Mouse (Mus musculus): ENCODE results near the gene Aplp2. TPM values are rescaled to one million over a fixed set of nuclear protein-coding genes. Genes with fewer than 3 reads are reported as not detected.

Gene Aplp2
- polyA plus RNA-seq, 1 experiment from 2014 or later = 220 TPM

DNA sequence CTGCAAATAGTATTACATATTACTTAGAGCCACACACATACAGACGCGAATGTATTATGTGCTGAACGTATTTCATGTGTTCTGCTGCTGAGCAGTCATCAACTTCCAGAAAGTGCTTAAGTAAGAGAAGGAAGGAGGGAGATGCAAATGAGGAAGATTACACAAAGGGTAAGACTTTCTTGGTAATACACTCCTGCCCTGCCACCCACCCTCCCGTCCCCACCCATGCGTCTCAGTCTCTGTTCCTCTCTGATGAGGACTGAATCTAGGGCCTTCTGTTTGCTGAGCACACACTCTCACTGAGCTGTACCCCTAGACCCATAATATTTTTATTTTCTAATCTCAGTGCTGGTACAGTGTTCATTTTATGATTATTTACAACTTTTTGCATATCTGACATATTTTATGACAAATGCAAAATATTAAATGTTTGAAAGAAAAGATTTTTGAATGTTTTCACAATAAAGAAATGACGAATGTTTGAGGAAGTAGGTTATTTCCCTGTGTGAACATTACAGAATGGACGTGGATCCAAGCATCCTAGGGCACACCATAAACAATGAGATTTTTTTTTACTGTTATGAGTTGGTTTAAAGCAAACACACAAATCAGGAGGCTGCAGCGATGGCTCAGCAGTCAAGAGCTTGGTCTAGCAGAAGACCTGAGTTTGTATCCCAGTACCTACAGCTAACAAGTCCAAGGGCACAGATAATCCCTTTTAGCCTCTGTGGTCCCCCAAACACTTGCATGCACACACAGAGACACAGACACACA lies 36.0 kb upstream of the Aplp2 start:
- H3K9me3 ChIP-seq (ENCODE audit: control insufficient read depth, low read length) = no peaks in the 10 kb centered on the region
- H3K36me3 ChIP-seq (ENCODE audit: control insufficient read depth, insufficient read depth, low read length) = no peaks in the 10 kb centered on the region
- H3K9ac ChIP-seq (ENCODE audit: low read length) = no peak overlapping the region
- no peaks in the 10 kb centered on the region for H3K4me1 ChIP-seq (replicated peaks; ENCODE audit: control insufficient read depth, insufficient read depth, low read length)
- no peak overlapping the region for H3K27ac ChIP-seq (ENCODE audit: low read depth)
- 59% methylated on average over 8 of the region's 8 CpGs for whole genome bisulfite sequencing
- H3K4me3 ChIP-seq (ENCODE audit: low read depth, low read length) = no peak overlapping the region
- no peak overlapping the region for H3K4me2 ChIP-seq (ENCODE audit: low read length)
- H3K27me3 ChIP-seq (replicated peaks; ENCODE audit: control insufficient read depth, insufficient read depth, low read length) = no peaks in the 10 kb centered on the region
- ATAC-seq (replicated peaks; ENCODE audit: low FRiP score, low TSS enrichment, low read depth) (no peak), DNase-seq (ENCODE audit: low spot score) (no peak)

DNA sequence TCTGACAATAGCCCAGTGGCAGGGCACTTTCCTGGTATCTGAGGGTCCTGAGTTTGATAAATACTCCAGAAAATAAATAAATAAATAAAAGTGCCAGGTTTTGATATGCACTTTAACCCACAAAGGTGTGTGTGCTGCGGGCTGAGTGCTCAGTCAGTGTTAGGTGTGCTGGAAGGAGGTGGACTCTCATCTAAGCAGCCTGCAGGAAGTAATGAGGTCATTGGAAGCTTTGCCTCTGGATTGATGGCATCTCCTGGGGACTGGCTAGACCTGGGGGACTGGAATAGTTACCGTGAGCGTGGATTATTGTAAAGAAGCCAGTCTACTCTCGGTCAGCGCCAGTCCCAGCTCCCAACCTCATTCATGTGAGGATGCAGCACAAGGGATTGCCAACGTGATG lies 34.8 kb upstream of the Aplp2 start:
- Histone ChIP-seq H3K27me3 (replicated peaks; ENCODE audit: control insufficient read depth, insufficient read depth, low read length) (no peaks in the 10 kb centered on the region), H3K9me3 (ENCODE audit: control insufficient read depth, low read length) (no peaks in the 10 kb centered on the region), H3K9ac (ENCODE audit: low read length) (no peak overlapping the region), H3K4me3 (ENCODE audit: low read depth, low read length) (no peak overlapping the region), H3K27ac (ENCODE audit: low read depth) (no peak overlapping the region), H3K4me1 (replicated peaks; ENCODE audit: control insufficient read depth, insufficient read depth, low read length) (no peaks in the 10 kb centered on the region), H3K4me2 (ENCODE audit: low read length) (no peak overlapping the region), H3K36me3 (ENCODE audit: control insufficient read depth, insufficient read depth, low read length) (no peaks in the 10 kb centered on the region)
- 48% methylated on average over 6 of the region's 6 CpGs for WGBS
- DNase-seq (ENCODE audit: low spot score) (no peak), ATAC-seq (replicated peaks; ENCODE audit: low FRiP score, low TSS enrichment, low read depth) (peak; percentile 60)

DNA sequence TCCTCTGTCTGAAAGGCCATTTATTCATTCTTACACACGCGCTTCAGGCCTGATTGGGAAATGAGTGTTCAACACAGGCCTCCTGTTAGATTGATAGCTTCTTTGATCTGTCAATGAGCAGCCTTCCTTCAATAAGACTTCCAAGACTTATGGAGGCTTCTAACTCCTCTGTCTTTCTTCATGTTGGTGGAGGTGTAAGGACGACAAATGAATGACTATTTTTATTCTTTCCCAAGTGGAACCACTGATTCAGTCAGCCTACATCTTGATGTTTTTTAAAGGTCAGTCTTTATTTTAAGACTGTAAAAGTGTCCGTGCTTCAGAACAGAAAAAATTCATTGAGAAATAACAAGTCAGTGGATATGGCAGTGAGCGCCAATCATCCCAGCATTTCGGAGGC lies 33.4 kb upstream of the Aplp2 start:
- no peaks in the 10 kb centered on the region for H3K9me3 ChIP-seq (ENCODE audit: control insufficient read depth, low read length)
- no peaks in the 10 kb centered on the region for H3K36me3 ChIP-seq (ENCODE audit: control insufficient read depth, insufficient read depth, low read length)
- H3K4me3 ChIP-seq (ENCODE audit: low read depth, low read length) = no peak overlapping the region
- WGBS = 86% methylated on average over 6 of the region's 6 CpGs
- H3K27ac ChIP-seq (ENCODE audit: low read depth) = no peak overlapping the region
- ATAC-seq (replicated peaks; ENCODE audit: low FRiP score, low TSS enrichment, low read depth) = no peak
- H3K4me2 ChIP-seq (ENCODE audit: low read length) = no peak overlapping the region
- no peak overlapping the region for H3K9ac ChIP-seq (ENCODE audit: low read length)
- no peak for DNase-seq (ENCODE audit: low spot score)
- no peaks in the 10 kb centered on the region for H3K27me3 ChIP-seq (replicated peaks; ENCODE audit: control insufficient read depth, insufficient read depth, low read length)
- H3K4me1 ChIP-seq (replicated peaks; ENCODE audit: control insufficient read depth, insufficient read depth, low read length) = no peaks in the 10 kb centered on the region

DNA sequence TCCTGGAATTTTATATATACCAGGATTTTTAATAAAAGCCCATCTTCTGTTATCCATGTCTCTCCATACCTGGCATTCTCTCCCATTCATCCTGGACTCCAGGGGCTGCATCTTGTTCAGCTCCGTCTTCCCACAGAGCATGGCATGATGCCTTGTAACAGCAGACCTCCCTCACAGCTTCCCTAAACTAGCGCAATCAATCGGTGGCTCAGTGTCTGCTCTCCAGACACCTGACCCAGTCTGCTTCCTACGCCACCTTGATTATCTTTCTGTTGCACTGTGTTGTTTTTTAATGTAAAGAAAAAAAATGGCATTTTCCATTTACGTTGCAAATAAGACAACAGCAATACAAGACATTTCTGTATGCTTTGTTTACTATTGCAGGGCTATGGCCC lies 32.3 kb upstream of the Aplp2 start:
- no peak for DNase-seq (ENCODE audit: low spot score)
- Histone ChIP-seq H3K27ac (ENCODE audit: low read depth) (no peak overlapping the region), H3K36me3 (ENCODE audit: control insufficient read depth, insufficient read depth, low read length) (no peaks in the 10 kb centered on the region), H3K4me1 (replicated peaks; ENCODE audit: control insufficient read depth, insufficient read depth, low read length) (no peaks in the 10 kb centered on the region), H3K27me3 (replicated peaks; ENCODE audit: control insufficient read depth, insufficient read depth, low read length) (no peaks in the 10 kb centered on the region), H3K4me2 (ENCODE audit: low read length) (no peak overlapping the region), H3K9me3 (ENCODE audit: control insufficient read depth, low read length) (no peaks in the 10 kb centered on the region), H3K9ac (ENCODE audit: low read length) (no peak overlapping the region), H3K4me3 (ENCODE audit: low read depth, low read length) (no peak overlapping the region)
- no peak for ATAC-seq (replicated peaks; ENCODE audit: low FRiP score, low TSS enrichment, low read depth)
- WGBS = 66% methylated on average over 5 of the region's 5 CpGs

DNA sequence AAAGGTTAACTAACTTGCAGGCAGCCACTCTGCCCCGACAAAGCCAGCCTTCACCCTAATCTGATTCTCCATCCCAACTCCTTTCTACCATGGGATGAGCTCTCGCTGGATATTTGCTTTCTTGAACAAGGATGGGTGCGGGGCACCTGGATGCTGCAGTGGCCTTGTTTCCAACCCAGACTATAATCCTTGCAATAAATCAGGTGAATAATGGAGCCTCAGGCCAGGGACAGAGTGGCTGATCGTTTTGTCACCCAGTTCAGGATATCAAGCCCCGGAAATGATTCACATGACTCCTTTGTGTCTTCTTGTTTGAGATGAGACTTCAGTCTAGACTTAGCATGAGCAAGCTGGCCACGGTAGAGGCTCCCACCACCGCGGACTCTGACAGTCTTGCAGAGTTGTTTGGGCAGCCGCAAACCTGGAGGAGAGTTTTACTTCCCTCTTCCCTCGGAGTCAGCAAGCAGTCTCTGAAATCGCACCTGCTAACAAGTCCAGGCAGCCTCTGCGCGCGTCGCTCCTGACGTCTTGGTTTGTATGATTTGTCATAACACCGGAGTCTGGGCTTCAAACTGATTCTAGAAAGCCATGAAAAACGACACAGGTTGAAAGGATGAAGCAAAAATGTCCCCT lies 31.8 kb upstream of the Aplp2 start:
- no peaks in the 10 kb centered on the region for H3K27me3 ChIP-seq (replicated peaks; ENCODE audit: control insufficient read depth, insufficient read depth, low read length)
- no peaks in the 10 kb centered on the region for H3K4me1 ChIP-seq (replicated peaks; ENCODE audit: control insufficient read depth, insufficient read depth, low read length)
- WGBS = 57% methylated on average over 18 of the region's 18 CpGs
- H3K4me2 ChIP-seq (ENCODE audit: low read length) = no peak overlapping the region
- no peaks in the 10 kb centered on the region for H3K9me3 ChIP-seq (ENCODE audit: control insufficient read depth, low read length)
- H3K27ac ChIP-seq (ENCODE audit: low read depth) = no peak overlapping the region
- H3K9ac ChIP-seq (ENCODE audit: low read length) = no peak overlapping the region
- H3K36me3 ChIP-seq (ENCODE audit: control insufficient read depth, insufficient read depth, low read length) = no peaks in the 10 kb centered on the region
- no peak overlapping the region for H3K4me3 ChIP-seq (ENCODE audit: low read depth, low read length)
- DNase-seq (ENCODE audit: low spot score) (no peak), ATAC-seq (replicated peaks; ENCODE audit: low FRiP score, low TSS enrichment, low read depth) (no peak)

DNA sequence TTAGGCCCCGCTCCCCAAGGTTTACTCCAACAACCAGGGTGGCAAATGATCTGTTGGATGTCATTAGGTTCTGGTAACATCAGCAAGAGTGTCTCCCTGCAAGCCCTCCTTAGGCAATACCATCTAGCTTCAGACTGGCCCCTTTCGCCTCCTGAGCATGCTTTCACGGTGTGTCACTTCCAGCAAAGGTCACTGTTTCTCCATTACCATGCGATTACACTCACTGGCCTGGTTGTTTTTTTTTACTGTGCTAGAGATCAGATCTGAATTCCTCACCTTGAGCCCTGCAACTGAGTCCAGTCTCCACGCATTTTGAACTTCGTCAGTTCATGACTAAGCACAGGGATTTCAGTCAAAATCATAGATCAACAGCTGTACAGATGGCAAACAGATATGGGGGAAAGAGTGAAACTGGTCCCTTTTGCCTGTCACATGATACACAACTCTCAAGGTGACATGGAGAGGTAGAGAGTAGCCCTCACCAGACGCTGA lies 29.6 kb upstream of the Aplp2 start:
- Histone ChIP-seq H3K36me3 (ENCODE audit: control insufficient read depth, insufficient read depth, low read length) (no peaks in the 10 kb centered on the region), H3K9me3 (ENCODE audit: control insufficient read depth, low read length) (no peaks in the 10 kb centered on the region), H3K4me2 (ENCODE audit: low read length) (no peak overlapping the region), H3K4me1 (replicated peaks; ENCODE audit: control insufficient read depth, insufficient read depth, low read length) (no peaks in the 10 kb centered on the region), H3K9ac (ENCODE audit: low read length) (no peak overlapping the region), H3K4me3 (ENCODE audit: low read depth, low read length) (no peak overlapping the region), H3K27ac (ENCODE audit: low read depth) (no peak overlapping the region), H3K27me3 (replicated peaks; ENCODE audit: control insufficient read depth, insufficient read depth, low read length) (no peaks in the 10 kb centered on the region)
- WGBS = 72% methylated on average over 7 of the region's 7 CpGs
- ATAC-seq (replicated peaks; ENCODE audit: low FRiP score, low TSS enrichment, low read depth) (no peak), DNase-seq (ENCODE audit: low spot score) (no peak)

DNA sequence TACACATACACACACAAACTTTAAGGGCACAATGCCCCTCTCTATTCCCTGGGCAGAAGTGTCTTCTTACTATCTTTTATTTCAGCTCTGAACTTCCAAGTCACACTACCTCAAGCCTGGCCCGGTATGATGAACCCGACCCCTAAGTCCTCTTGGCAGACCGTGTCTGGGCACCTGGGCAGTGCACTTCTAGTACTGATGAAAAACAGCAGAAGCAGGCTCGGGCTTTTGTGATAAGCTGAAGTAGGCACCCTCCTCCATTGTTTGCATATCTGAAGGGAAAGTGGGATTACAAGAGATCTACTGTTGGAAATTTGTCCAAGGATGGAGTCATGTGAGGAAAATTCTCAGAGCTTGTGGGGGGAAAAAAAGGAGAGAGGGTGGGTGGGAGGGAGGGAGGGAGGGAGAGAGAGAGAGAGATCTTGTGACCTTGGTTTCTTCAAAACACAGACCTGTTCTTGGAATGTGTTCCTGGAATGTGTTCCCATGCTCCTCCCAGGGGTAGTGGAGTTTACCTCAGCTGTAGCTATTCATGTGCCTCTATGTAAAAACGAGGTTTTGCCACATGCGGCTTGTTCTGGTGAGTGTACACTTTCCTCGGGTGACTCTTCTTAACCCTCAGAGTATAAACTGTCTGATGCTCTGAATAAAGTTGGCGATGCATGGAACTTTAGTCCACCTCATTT lies 29.1 kb upstream of the Aplp2 start:
- DNase-seq (ENCODE audit: low spot score) (no peak), ATAC-seq (replicated peaks; ENCODE audit: low FRiP score, low TSS enrichment, low read depth) (no peak)
- WGBS = 67% methylated on average over 8 of the region's 8 CpGs
- Histone ChIP-seq H3K27me3 (replicated peaks; ENCODE audit: control insufficient read depth, insufficient read depth, low read length) (no peaks in the 10 kb centered on the region), H3K4me2 (ENCODE audit: low read length) (no peak overlapping the region), H3K4me1 (replicated peaks; ENCODE audit: control insufficient read depth, insufficient read depth, low read length) (no peaks in the 10 kb centered on the region), H3K27ac (ENCODE audit: low read depth) (no peak overlapping the region), H3K36me3 (ENCODE audit: control insufficient read depth, insufficient read depth, low read length) (no peaks in the 10 kb centered on the region), H3K4me3 (ENCODE audit: low read depth, low read length) (no peak overlapping the region), H3K9ac (ENCODE audit: low read length) (no peak overlapping the region), H3K9me3 (ENCODE audit: control insufficient read depth, low read length) (no peaks in the 10 kb centered on the region)

DNA sequence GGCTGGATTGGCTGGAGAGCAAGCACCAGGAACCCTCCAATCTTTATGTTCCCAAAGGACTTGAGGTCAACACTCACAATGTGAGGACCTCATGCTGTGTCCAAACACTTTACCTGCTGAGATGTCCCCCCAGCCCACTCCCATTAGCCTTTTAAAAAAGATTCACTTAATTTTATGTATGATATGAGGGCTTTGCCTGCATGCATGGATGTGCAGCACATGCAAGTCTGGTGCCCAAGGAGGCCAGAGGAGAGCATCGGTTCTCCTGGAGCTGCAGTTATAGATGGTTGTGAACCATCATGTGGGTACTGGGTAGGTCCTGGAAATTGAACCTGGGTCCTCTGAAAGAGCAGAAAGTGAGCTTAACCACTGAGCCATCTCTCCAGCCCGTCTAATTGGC lies 27.9 kb upstream of the Aplp2 start:
- WGBS = 93% methylated on average over 2 of the region's 2 CpGs
- Histone ChIP-seq H3K27ac (ENCODE audit: low read depth) (no peak overlapping the region), H3K4me3 (ENCODE audit: low read depth, low read length) (no peak overlapping the region), H3K9me3 (ENCODE audit: control insufficient read depth, low read length) (no peaks in the 10 kb centered on the region), H3K36me3 (ENCODE audit: control insufficient read depth, insufficient read depth, low read length) (no peaks in the 10 kb centered on the region), H3K9ac (ENCODE audit: low read length) (no peak overlapping the region), H3K4me2 (ENCODE audit: low read length) (no peak overlapping the region), H3K4me1 (replicated peaks; ENCODE audit: control insufficient read depth, insufficient read depth, low read length) (peaks cover 7% of the 10 kb centered on the region; the same call in 1 of the 2 replicates), H3K27me3 (replicated peaks; ENCODE audit: control insufficient read depth, insufficient read depth, low read length) (no peaks in the 10 kb centered on the region)
- ATAC-seq (replicated peaks; ENCODE audit: low FRiP score, low TSS enrichment, low read depth) (no peak), DNase-seq (ENCODE audit: low spot score) (no peak)

Measured in intestine, embryonic 14.5 days (tissue).